Mouse (Mus musculus): ENCODE measurements at regions not wholly inside any gene's neighbourhood (a gene's known extent, or its start where the extent isn't known, plus 50 kb on each side); places are given as distances from the start of the nearest gene placed in this dataset.

GRCm38 (mm10) chr10:122515698-122516097 is 67.4 kb downstream of the Avpr1a start:
- DNase-seq, result no peak
- intact Hi-C loops (cut with DNase I), result no loop called here

- intact Hi-C loops (cut with DNase I), result no loop called here
- DNase-seq, result no peak
Measured at GRCm38 (mm10) chr10:122519274-122519790, 71.0 kb downstream of the Avpr1a start.

DNA sequence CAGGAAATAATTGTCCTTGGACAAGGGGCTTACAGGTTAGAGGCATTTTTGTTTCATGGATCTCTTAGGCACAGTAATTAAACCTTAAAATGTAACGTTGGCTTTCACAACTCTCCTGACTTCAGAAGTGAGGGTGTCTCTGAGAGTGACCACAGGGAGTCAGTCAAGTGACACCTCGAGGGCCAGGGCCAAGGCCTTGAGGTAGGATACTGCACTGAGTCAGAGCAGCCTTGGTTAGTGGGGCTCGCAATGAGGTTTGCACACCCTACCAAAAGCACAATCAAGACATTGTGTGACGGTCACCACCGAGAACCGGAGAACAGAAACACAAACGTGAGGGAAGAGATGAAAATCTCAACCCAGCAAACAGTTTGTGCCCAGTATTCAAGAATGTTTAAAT is 71.7 kb downstream of the Avpr1a start:
- intact Hi-C loops (cut with DNase I), result no loop called here

DNA sequence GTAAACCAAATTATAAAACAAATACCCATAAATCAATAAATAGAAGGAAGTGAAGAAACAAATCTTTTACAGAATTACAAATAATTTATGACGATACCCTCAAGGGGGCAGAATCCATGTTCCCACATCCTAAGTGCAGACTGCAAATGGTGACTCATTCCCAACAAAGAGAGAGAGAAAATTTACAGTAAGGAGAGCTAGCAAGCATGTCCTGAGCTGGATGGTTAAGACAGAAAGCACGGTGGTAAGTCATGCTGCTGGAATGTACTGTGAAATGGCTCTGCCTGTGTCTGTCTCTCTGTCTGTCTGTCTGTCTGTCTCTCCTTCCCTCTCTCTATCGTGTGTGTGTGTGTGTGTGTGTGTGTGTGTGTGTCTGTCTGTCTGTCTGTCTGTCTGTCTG is 74.3 kb downstream of the Avpr1a start:
- DNase-seq, result no peak
- intact Hi-C loops (cut with DNase I), result no loop called here

More for the DNA sequence above, 71.7 kb downstream of the Avpr1a start:
- DNase-seq, result no peak

- intact Hi-C loops (cut with DNase I), result loop anchor here (5.0 kb wide), 1 partner anchor 418 kb away; no protein-coding TSS in a partner anchor
- peak; percentile 27 to 37 for DNase-seq
Measured at GRCm38 (mm10) chr10:122525360-122525759, 77.1 kb downstream of the Avpr1a start.

DNA sequence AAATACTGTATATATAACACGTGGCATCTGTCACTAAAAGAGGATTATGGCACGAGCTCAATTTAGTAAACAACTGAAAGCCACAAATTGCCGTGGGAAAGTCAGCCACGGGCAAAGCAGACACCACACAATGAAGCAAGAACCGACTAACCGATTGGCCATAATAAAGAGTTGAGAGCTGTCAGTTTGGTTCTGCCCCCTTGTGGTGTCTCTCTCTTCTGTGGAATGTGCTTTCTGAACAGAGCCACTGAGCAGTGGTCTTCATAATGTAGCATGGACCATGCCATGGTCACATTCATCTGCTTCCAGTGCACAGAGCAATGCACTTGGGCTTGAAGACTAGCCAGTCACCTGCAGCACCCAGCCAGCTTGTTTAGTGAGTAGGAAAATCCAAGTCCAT is 77.5 kb downstream of the Avpr1a start:
- intact Hi-C loops (cut with DNase I), result loop anchor here (5.0 kb wide), 1 partner anchor 419 kb away; no protein-coding TSS in a partner anchor

DNA sequence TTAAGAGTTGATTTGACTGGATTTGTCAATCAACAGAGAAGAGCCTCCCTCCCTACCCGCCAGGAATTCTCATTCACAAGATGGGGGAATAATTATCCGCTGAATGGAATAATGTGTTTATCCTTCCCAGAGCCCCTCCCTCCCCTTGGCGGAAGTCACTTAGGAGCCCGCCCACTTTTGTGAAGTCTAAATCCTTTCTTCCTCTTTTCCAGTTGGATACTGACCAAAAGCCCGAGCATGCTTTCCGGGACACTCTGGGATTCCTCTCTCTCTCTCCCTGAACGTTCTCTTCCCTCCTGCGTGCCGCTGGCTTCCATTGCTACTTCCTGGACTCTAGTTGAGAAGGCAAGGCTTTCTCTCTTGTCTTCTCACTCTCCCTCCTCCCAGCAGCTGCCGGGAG is 79.9 kb downstream of the Avpr1a start:
- intact Hi-C loops (cut with DNase I), result loop anchor here (5.0 kb wide), 1 partner anchor 421 kb away; no protein-coding TSS in a partner anchor
- DNase-seq, result peak; percentile 8 to 17

More for the DNA sequence above, 77.5 kb downstream of the Avpr1a start:
- no peak for DNase-seq

DNA sequence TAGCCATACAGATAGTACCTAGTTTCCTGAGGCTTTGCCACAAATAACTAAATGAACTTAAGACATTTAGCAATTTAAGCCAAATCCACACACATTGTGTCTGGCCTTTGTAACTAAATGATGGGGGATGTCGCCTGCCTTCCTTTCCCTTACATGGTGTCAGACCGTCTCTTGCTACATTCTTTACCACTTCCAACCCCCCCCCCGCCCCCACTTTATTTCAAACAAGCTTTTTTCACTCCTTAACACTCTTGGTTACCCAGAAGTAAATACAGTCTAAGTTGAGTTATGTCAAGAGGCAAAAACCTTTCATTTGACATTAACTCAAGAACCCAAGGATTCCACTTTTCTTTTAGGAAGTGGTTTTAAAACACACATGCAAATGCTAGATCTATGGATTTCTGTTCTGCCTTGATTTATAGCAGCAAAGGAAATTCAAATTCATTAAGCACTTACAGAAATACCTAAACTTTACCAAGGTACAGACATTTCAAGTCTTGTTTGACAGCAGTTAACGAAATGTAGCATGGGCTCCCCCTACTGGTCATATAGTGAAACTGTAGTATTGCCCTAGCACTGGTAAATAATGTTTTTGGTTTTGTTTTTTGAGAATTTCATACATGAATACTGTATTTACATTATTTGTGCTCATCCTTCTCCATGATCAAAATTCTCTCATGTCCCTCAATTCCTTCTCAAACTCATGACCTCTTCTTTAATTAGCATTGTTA is 80.8 kb downstream of the Avpr1a start:
- intact Hi-C loops (cut with DNase I), result loop anchor here (1.0 to 5.0 kb wide), 2 partner anchors 346 to 422 kb away; no protein-coding TSS in a partner anchor
- DNase-seq, result peak in 1 of 2 experiments; percentile 50

- intact Hi-C loops (cut with DNase I), result loop anchor here (5.0 kb wide), 1 partner anchor 87 kb away; the partner anchor contains the start of gene Avpr1a
- DNase-seq, result peak; percentile 19 to 21
Measured at GRCm38 (mm10) chr10:122534714-122535113, 86.4 kb downstream of the Avpr1a start.

- intact Hi-C loops (cut with DNase I), result no loop called here
- no peak for DNase-seq
Measured at GRCm38 (mm10) chr10:122535137-122535536, 86.8 kb downstream of the Avpr1a start.

DNA sequence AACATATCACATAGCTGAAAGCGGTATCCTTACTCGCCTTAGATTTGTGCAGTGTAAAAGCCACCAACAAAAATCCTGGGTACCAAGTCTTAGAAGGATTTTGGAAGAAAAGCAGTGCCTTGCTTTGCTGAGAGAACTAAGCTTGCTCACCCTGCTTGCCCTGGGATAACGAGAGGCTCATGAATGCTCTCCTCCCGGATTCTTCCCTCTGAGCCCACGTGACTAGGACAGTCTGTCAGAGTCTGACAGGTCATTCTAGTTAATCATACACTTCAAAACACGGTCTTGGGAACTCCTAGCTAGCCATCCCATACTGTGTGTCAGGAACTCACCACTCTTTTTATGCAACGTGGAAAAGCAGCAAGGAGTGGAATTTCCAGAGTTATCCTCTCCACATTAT is 91.4 kb downstream of the Avpr1a start:
- intact Hi-C loops (cut with DNase I), result no loop called here

DNA sequence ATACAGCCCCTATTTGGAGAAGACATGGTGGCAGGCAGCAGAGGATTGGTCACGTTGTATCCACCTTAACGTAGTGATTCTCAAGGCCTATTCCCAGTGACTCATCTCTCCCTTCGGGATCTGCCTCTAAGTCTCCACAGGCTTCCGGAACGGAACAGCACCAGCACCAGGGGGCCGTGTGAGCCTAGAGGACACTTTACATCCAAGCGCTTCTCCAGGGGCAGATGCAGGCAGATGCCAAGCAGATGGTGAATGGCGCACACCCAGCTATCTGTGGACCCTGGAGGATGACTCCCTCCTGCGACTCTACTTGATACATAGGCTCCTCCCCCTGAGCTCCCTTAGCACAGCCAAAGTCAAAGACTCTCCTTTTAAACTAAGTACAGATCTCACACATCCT is 94.3 kb downstream of the Avpr1a start:
- intact Hi-C loops (cut with DNase I), result no loop called here
- peak in 1 of 2 experiments; percentile 5 for DNase-seq

More for the DNA sequence above, 91.4 kb downstream of the Avpr1a start:
- DNase-seq, result no peak

DNA sequence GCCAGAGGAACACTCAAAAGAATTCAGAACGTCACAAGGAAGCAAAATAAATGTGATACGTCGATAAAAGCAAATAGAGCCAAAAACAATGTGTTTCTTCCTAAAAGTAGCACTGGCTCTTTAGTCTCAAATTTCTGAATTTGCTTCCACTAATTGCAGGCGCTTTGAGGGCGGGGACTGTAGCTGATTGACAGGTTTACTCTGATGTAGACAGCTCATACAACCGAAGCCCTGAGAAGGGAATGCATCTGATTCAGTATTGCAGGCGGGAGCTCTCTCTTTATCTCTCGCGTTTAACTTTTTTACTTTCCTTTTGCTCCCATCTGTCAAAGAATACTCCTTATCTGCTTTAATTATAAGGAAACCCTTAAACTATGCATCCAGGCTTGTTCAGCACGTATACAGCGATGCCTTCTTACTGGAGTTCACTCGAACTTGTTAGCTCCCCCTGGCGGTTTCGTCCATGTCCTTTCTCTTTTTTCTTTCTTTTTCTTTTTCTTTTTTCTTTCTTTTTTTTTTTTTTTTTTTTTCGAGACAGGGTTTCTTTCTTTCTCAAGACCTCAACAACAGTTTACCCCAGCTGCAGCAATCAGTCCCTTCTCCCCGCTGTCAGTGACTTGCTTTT is 95.9 kb downstream of the Avpr1a start:
- intact Hi-C loops (cut with DNase I), result no loop called here
- DNase-seq, result peak; percentile 61 to 76

- intact Hi-C loops (cut with DNase I), result no loop called here
- DNase-seq, result no peak
Measured at GRCm38 (mm10) chr10:122545029-122545428, 96.7 kb downstream of the Avpr1a start.

DNA sequence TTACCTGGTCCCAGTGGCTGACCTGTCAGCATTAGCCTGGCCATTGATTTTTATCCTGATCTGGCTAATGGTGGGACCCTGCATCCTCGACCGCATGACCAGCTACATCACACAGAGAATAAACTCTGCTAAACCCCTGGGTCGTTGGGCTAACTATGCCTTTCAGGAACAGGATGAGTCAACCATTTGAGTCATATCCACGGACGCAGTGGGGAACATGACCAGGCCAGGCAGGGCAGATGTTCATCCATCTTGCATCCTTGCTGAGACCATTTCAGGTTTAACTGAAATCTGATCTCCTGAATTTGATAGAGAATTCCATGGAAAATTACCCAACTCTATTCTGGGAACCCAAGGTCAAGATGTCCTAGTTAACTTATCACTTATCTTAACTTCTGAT is 103.3 kb downstream of the Avpr1a start:
- intact Hi-C loops (cut with DNase I), result loop anchor here (5.0 kb wide), 3 partner anchors 126 to 456 kb away; partner anchors contain the start of gene Ppm1h
- no peak for DNase-seq

DNA sequence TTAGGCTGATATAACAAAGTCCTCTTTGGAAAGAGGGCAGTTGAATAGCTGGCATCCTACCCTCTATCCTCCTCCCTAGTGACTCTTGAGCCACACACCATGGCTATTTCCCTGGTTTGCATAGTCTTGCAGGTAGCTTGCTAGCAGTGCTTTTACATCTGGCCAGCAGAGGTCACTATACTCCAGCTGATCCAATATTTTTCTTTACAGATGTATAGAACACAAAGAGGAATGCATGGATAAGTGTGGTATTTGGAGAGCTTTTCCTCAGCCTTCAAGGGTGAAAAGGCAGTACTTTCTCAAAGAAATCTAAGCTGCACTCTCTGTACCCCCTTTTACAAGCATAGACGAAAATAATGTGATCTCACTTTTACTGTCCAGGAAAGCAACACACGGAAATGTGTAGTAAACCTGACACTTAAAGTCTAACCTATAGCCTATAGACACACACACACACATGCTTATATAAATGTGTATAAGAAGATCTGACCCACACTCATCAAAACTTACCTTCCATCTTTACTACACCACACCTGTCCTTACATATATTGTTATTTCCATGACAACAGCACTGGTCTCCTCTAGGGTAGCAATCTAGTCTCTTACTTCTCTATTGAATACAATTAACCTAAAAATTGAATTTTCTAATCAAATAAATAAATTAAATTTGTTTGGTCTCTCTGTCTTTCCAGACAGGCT is 105.0 kb downstream of the Avpr1a start:
- DNase-seq, result peak; percentile 14 to 47
- intact Hi-C loops (cut with DNase I), result loop anchor here (2.0 to 5.0 kb wide), 4 partner anchors 124 to 538 kb away; partner anchors contain the start of gene Ppm1h

DNA sequence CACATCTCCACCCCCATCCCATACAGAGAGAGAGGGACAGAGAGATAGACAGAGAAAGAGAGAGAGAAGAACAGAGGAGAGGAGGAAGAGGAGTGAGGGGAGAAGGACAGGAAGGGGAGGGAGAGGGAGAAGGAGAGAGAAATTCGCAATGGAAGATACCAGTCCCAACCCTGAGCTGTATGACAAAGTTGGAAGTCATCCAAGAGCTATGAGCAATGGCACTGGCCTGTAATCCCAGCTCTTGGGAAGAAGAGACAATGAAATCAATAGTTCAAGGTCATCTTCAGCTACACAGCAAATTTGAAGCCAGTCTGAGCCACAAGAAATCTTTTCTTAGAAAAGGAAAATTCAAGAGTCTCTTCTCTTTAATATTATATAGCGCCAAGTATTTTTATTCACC is 105.6 kb downstream of the Avpr1a start:
- intact Hi-C loops (cut with DNase I), result loop anchor here (2.0 to 5.0 kb wide), 4 partner anchors 123 to 537 kb away; partner anchors contain the start of gene Ppm1h
- DNase-seq, result no peak

- intact Hi-C loops (cut with DNase I), result no loop called here
- no peak for DNase-seq
Measured at GRCm38 (mm10) chr10:122558660-122559059, 110.4 kb downstream of the Avpr1a start.

- DNase-seq, result no peak
- intact Hi-C loops (cut with DNase I), result no loop called here
Measured at GRCm38 (mm10) chr10:122560001-122560695, 111.8 kb downstream of the Avpr1a start.

- intact Hi-C loops (cut with DNase I), result no loop called here
- no peak for DNase-seq
Measured at GRCm38 (mm10) chr10:122561924-122562323, 113.6 kb downstream of the Avpr1a start.

All from heart, postnatal 14 days (tissue).